Mouse (Mus musculus): ENCODE data around the gene Foxd2. TPM values are rescaled to one million over a fixed set of nuclear protein-coding genes. Genes with fewer than 3 reads are reported as not detected.

Foxd2 gene
- polyA plus RNA-seq, 1 experiment = 0.07 TPM

DNA sequence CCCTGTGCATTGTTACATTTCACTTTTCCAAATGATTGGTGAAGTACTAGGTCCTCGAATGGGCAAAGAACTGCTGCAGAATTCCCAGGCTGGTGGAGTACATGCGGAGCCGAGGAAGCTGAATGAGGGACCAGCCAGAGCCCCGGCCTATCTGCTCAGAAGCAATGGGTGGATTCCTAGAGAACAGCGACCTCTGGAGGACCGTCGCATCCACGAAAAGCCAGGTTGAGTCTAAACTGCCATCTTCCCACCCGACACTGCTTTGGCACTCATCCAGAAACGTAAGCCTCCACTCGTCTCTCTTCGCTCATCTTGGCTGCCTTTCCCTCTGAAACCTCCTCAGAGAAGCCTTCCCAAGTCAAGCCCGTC is 4.9 kb upstream of the Foxd2 start:
- no peak for DNase-seq (ENCODE audit: low read depth, low spot score)
- 8% methylated on average over 13 of the region's 13 CpGs for WGBS

- DNase-seq (ENCODE audit: low read depth, low spot score) = no peak
- WGBS = 18% methylated on average over 35 of the region's 35 CpGs
Measured at GRCm38 (mm10) chr4:114912705-114913593, 4.3 kb upstream of the Foxd2 start.

DNA sequence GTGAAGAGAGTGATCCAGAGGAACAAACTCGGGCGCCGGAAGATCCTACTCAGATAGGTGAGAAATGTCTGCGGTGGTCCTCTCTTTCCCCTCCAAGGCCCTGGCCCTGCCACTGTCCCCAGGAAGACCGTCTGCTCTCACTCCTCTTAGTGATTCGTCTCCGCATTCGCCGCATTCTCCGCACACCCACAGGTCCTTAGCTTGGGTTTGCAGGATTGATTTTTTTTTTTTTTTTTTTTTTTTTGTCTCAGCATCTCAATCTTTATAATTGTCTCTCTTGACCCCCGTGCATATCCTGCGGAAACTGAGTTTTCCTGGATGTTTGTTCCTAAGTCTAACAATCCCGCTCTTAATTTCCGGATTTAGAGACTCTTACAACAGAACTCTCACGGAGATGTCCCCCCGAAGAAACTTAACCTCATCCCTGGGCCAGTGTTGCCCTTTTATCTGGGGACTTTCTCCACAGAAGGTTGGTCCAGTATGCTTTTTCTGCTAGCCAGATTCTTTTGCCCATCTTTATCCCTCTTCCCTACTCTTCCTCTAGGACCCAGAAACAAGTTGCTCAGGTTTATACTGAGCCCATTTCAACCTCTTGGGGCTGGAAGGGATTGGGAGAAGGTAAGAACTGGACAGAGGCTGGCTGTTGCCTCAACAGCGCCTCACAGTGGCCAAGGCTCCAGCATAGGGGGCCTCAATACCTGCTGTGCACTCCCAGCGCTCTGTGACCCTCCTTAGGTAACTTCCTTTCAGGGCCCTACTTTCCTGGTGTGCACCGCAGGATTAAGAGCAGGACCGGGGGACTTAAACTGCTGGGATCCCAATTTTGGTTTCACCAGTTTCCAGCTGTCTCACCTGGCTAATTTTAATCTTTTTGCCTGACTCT is 1.2 kb upstream of the Foxd2 start:
- WGBS = 5% methylated on average over 20 of the region's 20 CpGs
- no peak for DNase-seq (ENCODE audit: low read depth, low spot score)

GRCm38 (mm10) chr4:114907951-114908828 is 483 bp downstream of the Foxd2 start:
- under 1% methylated on average over 103 of the region's 103 CpGs for WGBS
- no peak for DNase-seq (ENCODE audit: low read depth, low spot score)

GRCm38 (mm10) chr4:114907056-114907917 is 1.4 kb downstream of the Foxd2 start:
- WGBS = 6% methylated on average over 74 of the region's 74 CpGs

DNA sequence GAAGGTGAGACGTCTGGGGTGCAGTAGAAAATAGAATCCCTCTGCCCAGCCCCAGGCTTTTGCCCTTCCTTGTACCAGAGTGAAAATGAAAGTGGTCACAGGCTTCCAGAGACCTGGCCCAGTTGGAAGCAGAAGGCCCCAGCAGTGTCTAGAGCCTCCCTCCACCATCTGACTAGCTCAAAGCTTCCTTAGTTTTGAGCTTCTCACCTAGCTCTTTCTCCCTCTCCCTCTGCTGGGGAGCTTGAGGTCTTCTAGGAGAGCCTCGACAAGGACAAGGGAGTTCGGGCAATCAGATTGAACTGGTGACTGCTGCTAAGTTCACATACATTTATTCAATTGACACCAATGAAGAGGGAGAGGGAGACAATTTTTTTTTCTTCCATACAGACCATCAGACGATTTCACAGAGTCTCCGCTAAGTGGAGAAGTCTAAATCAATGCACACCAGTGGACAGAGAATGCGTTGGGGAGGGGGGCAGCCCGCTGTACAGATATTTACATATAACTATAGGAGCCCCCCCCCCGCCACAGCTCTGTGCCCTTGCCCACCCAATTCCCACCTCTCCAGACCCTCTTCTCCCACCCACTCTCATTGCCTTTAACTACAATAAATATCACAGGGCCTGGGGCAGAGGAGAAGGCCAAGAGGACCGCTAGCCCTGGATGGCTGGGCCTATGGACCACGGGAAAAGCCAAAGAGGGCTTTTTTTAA is 2.5 kb downstream of the Foxd2 start:
- 20% methylated on average over 10 of the region's 10 CpGs for WGBS
- DNase-seq (ENCODE audit: low read depth, low spot score) = no peak

More at GRCm38 (mm10) chr4:114907056-114907917, 1.4 kb downstream of the Foxd2 start:
- no peak for DNase-seq (ENCODE audit: low read depth, low spot score)

- WGBS = 33% methylated on average over 3 of the region's 3 CpGs
- no peak for DNase-seq (ENCODE audit: low read depth, low spot score)
Measured at GRCm38 (mm10) chr4:114905501-114905900, 3.2 kb downstream of the Foxd2 start.

- 11% methylated on average over 11 of the region's 11 CpGs for WGBS
- DNase-seq (ENCODE audit: low read depth, low spot score) = no peak
Measured at GRCm38 (mm10) chr4:114903422-114903782, 5.3 kb downstream of the Foxd2 start.

DNA sequence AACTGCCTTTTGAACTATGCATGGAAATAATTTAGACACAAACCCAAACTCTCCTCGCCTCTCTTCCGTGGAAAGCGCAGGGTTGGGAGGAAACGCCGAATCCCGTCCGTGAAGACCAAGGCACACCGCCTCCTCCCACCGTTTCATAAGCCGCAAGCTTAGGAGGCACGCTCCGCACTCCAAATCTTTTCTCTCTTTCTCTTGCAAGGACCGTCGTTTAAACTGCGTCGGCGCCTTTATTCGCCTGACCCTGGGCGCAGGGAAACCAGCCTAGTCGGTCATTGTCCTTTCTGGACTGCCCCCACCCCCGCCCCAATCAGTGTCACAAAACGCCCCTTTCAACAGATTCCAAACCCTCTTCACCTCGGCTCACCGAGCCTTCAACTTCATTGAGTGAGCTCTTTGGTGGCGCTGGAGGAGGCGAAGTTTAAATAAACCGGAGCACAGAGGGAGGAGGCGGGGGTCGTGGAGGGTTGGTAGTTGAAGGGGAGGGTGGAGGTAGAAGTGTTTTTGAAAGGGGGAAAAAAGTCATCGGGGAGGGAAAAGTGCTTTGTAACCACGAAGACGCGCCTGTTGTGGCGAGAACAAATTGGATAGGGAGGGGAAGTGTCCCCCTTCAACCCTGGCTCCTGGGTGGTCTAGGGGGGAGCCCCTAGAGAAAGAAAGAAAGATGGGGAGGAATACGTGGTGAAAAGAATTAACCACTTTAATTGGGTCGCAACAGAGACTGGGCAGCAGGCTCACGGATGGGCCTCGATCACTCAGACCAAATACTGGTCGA is 5.8 kb downstream of the Foxd2 start:
- 6% methylated on average over 39 of the region's 39 CpGs for WGBS
- no peak for DNase-seq (ENCODE audit: low read depth, low spot score)

DNA sequence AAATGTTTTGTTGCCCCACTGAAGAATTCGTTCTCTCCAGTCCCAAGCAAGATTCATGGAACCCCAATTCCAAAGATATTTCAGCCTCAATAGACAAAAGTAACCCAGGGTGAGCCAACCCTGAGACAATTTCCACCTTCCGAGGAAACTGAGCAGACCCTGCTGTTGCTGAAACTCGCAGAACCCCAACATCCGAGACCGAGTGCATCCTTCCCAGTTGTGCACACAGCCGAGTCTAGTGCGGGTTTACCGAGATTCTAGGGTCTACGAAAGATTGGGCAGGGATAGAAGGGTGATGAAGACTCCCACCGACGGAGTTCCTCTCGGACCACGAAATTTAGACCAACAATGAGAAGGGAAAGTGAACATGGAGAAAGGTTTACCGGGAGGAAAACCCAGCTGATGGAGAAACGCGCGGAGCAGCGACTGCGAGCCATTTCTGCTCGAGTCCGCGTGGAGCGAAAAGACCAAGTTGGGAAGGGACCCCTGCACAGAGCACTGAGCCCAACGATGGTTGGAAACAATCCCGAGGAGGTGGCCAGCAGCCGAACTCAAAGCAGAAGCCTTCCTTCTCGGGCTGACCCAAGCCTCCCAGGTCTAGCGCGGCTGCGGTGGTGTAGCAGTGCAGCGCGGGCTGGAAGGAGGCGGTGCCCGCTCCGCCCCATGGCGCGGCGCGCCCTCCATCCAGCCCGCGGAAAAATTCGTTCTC is 6.9 kb downstream of the Foxd2 start:
- WGBS = 2% methylated on average over 42 of the region's 42 CpGs
- no peak for DNase-seq (ENCODE audit: low read depth, low spot score)

DNA sequence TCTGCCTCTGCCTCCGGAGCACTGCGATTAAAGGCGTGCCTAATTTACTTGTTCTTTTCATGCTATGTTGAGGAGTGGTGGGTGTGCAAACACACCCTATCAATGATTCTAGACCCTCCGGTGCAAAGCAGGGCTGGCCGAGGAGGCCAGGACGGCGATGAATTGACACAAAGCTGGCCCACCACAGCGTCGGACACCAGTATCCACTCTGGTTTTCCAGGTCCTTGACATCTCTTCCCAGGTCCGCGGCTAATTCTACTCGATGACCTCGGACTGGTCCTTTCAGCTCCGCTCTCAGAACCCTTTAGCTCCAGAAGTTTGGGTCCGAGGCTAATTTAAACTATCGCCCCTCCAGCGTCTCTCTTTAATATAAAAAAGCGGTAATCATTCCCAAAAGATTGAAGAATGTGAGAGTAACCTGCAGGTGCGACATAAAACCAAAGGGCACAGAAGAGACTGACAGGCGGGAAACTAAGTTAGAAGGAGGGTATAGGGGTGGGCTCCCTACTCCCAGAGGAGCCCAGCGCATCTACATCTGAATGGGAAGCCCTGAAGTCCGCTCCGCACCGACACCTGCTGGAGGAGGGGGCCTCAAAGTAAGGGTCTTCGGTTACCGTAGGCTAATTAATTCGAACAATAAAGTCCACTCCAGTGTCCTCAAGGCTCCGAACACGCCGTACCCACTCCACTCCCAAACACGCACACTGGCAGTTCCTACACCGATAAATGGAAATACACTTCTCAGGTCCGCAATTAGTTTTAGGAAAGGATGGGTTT is 7.6 kb downstream of the Foxd2 start:
- DNase-seq (ENCODE audit: low read depth, low spot score) = no peak
- WGBS = 6% methylated on average over 33 of the region's 33 CpGs

DNA sequence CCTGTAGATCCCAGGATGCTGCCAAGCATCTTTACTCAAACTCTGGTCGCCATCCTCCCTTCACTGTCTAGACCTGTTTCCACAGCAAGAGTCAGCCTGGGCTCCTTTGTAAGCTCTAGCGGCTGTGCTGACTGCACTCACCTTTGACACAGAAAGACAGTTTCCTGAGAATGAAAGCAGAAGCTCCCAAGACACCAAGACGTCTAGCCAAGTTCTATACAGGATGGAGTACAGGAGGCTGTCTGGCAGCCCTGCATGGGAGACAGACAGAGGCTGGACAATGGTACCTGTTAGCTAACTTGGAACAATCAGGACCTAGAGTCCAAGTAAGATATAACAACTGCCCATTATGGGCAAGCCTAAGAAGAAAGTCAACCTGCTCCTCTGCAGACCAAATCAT is 8.8 kb downstream of the Foxd2 start:
- 9% methylated on average over 3 of the region's 3 CpGs for WGBS

GRCm38 (mm10) chr4:114897853-114898252 is 10.8 kb downstream of the Foxd2 start:
- 7% methylated on average over 4 of the region's 4 CpGs for WGBS
- DNase-seq (ENCODE audit: low read depth, low spot score) = no peak

More for the DNA sequence above, 8.8 kb downstream of the Foxd2 start:
- DNase-seq (ENCODE audit: low read depth, low spot score) = no peak

DNA sequence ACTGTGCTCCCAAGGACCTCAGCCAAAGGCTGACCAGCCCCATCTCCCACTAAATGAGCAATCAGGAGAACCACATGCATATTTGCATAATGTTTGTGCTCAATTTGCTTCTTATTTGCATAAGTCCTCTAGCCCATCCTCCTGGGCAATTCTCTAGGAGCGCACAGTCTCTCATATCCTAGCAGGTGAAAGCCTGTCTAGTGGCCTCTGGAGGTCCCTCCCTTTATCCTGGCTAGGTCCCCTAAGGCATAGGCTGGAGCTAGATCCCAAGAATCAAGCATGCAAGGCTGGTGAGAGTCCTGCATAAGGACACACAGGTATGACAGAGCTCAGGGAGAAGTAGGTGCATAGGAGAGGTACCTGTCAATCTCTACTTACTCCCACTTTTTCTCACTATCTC is 26.4 kb downstream of the Foxd2 start:
- WGBS = 93% methylated on average over 1 of the region's 1 CpGs
- DNase-seq (ENCODE audit: low read depth, low spot score) = no peak

GRCm38 (mm10) chr4:114876441-114876972 is 32.2 kb downstream of the Foxd2 start:
- DNase-seq (ENCODE audit: low read depth, low spot score) = no peak
- 76% methylated on average over 8 of the region's 8 CpGs for WGBS
